18 mouse cellular contexts compared by ENCODE assay signal in genomic region chr11:115448998-115449397, GRCm38 (mm10). TPM values are rescaled to one million over a fixed set of nuclear protein-coding genes. Genes with fewer than 3 reads are reported as not detected.
DNase-seq lines count a peak whose midpoint lies in the region; ATAC-seq and TF ChIP-seq lines count a peak whose summit lies in the region.
"Had no signal": no experiment of that assay in that cellular context is flagged by ENCODE, and none has a peak within 500 bp of the region (broad histone marks: within the 10 kb centered on the region; RNA-seq: fewer than 3 reads in every experiment).

No protein-coding gene starts in this region.

- H3K27ac ChIP-seq in liver, embryonic 15.5 days (replicated peaks) = peak overlapping the region; percentile 69
- no peak overlapping the region for H3K27ac ChIP-seq in forebrain, postnatal 0 days (ENCODE audit: low read depth, low read length)
- H3K27ac ChIP-seq: embryonic facial prominence, embryonic 12.5 days; limb, embryonic 13.5 days had no signal

- peaks cover 18% of the 10 kb centered on the region for H3K4me1 ChIP-seq in liver, embryonic 15.5 days (replicated peaks)
- H3K4me1 ChIP-seq in forebrain, postnatal 0 days (ENCODE audit: insufficient read depth) = no peaks in the 10 kb centered on the region

- no peak overlapping the region for H3K9ac ChIP-seq in liver, embryonic 15.5 days
- no peak overlapping the region for H3K9ac ChIP-seq in forebrain, postnatal 0 days
- H3K9ac ChIP-seq: embryonic facial prominence, embryonic 12.5 days; limb, embryonic 13.5 days had no signal

- no peaks in the 10 kb centered on the region for H3K9me3 ChIP-seq in liver, embryonic 15.5 days (replicated peaks)
- no peaks in the 10 kb centered on the region for H3K9me3 ChIP-seq in forebrain, postnatal 0 days (ENCODE audit: low read length)
- H3K9me3 ChIP-seq: embryonic facial prominence, embryonic 12.5 days; limb, embryonic 13.5 days had no signal

- H3K27me3 ChIP-seq in Patski = no peaks in the 10 kb centered on the region
- no peaks in the 10 kb centered on the region; the same call in 1 of the 2 replicates for H3K27me3 ChIP-seq in liver, embryonic 15.5 days
- no peaks in the 10 kb centered on the region for H3K27me3 ChIP-seq in forebrain, postnatal 0 days (ENCODE audit: insufficient read depth, low read length)
- H3K27me3 ChIP-seq: limb, embryonic 13.5 days had no signal

- in situ Hi-C loops in Patski (cut with MboI; ENCODE audit: low pct_unique_long_range_greater_than_20kb) = no loop called here

- CTCF ChIA-PET in Patski (lab: Charles Lee) = interaction anchor here (0.7 to 1.9 kb wide), 2 partner anchors 9 to 22 kb away, joined by 3 to 9 read pairs; partner anchors contain the start of gene Trim80

- H3K4me2 ChIP-seq in liver, embryonic 15.5 days = 0 out of 2 replicates have a peak overlapping the region, but pooled peaks have one; percentile 5
- no peak overlapping the region for H3K4me2 ChIP-seq in forebrain, postnatal 0 days (ENCODE audit: low read depth)
- H3K4me2 ChIP-seq: embryonic facial prominence, embryonic 12.5 days; limb, embryonic 13.5 days had no signal

- no peak for ATAC-seq in Patski
- no peak; the same call in 1 of the 2 replicates for ATAC-seq in liver, embryonic 15.5 days (ENCODE audit: insufficient read depth)
- no peak for ATAC-seq in forebrain, postnatal 0 days

- TF ChIP-seq CTCF in Patski (IDR thresholded peaks at IDR 0.05) = no peak
- TF ChIP-seq CTCF in forebrain, postnatal 0 days (IDR thresholded peaks at IDR 0.05; ENCODE audit: low read depth) = no peak

- 53% methylated on average over 7 of the region's 7 CpGs for WGBS in liver, embryonic 15.5 days (ENCODE audit: insufficient replicate concordance)
- 66% methylated on average over 7 of the region's 7 CpGs for WGBS in forebrain, postnatal 0 days

- DNase-seq in Patski (ENCODE audit: low read depth, low spot score) = peak; percentile 50
- peak; percentile 93 for DNase-seq in kidney, adult 11 months
- peak; percentile 90 for DNase-seq in kidney, postnatal 14 days
- no peak for DNase-seq in thymus, postnatal 4 days
- DNase-seq in urinary bladder, adult 2 months (ENCODE audit: low spot score) = no peak
- no peak for DNase-seq in forebrain, postnatal 0 days
- DNase-seq: adrenal gland, postnatal 36 days; B cell, adult 2 months; cerebellum, postnatal 10 days; lung, postnatal 10 days; right cerebral cortex, postnatal 14 days; thymus, postnatal 14 days had no signal

- no peaks in the 10 kb centered on the region for H3K36me3 ChIP-seq in liver, embryonic 15.5 days (replicated peaks)
- H3K36me3 ChIP-seq in forebrain, postnatal 0 days (ENCODE audit: insufficient read depth) = no peaks in the 10 kb centered on the region
- H3K36me3 ChIP-seq: embryonic facial prominence, embryonic 12.5 days; limb, embryonic 13.5 days had no signal

- no peak overlapping the region for H3K4me3 ChIP-seq in liver, embryonic 15.5 days (replicated peaks)
- H3K4me3 ChIP-seq in forebrain, postnatal 0 days (ENCODE audit: low read depth, low read length) = no peak overlapping the region
- H3K4me3 ChIP-seq: embryonic facial prominence, embryonic 12.5 days; limb, embryonic 13.5 days had no signal

- POLR2A ChIA-PET in Patski (lab: Charles Lee) = interaction anchor here (0.8 to 1.1 kb wide), 2 partner anchors 29 to 36 kb away, joined by 3 read pairs; partner anchors contain the start of genes Atp5h and Kctd2

RNA-seq across cellular contexts. Expression of gene Trim80, which starts 8.7 kb away (rescaled TPM):
- not detected for polyA plus RNA-seq in Patski (2021)
- polyA plus RNA-seq in liver, embryonic 15.5 days (2015; fragmentation: Nextera tagmentation; extraction: Ambion mirVana) = 0.55 and 0.71 TPM in 2 replicates
- polyA plus RNA-seq in urinary bladder, adult 2 months (2012; rRNA removed) = 0.04 and 0.09 TPM in 2 replicates
- not detected in 2 replicates for total RNA-seq in forebrain, postnatal 0 days (2014; rRNA removed)
- not detected in 2 replicates for polyA plus RNA-seq in forebrain, postnatal 0 days (2015; fragmentation: Nextera tagmentation; extraction: Ambion mirVana)
- total RNA-seq: gastrocnemius, adult 18-20 months; heart, postnatal 25 days; left cerebral cortex, adult 18-20 months had no signal
- polyA plus RNA-seq: embryonic facial prominence, embryonic 12.5 days had no signal

RNA-seq across cellular contexts. Expression of gene Slc16a5, which starts 13.3 kb away (rescaled TPM):
- 0.15 TPM for polyA plus RNA-seq in Patski (2021)
- polyA plus RNA-seq in liver, embryonic 15.5 days (2015; fragmentation: Nextera tagmentation; extraction: Ambion mirVana) = 0.08 and 0.15 TPM in 2 replicates
- polyA plus RNA-seq in urinary bladder, adult 2 months (2012; rRNA removed) = 0.83 and 1.1 TPM in 2 replicates
- not detected in 2 replicates for total RNA-seq in forebrain, postnatal 0 days (2014; rRNA removed)
- 0.06 and 0.07 TPM in 2 replicates for polyA plus RNA-seq in forebrain, postnatal 0 days (2015; fragmentation: Nextera tagmentation; extraction: Ambion mirVana)
- total RNA-seq: gastrocnemius, adult 18-20 months; heart, postnatal 25 days; left cerebral cortex, adult 18-20 months had no signal

RNA-seq across cellular contexts. Expression of gene Armc7, which starts 26.5 kb away (rescaled TPM):
- 13.3 TPM for polyA plus RNA-seq in Patski (2021)
- 3.3 and 3.5 TPM in 2 replicates for polyA plus RNA-seq in liver, embryonic 15.5 days (2015; fragmentation: Nextera tagmentation; extraction: Ambion mirVana)
- polyA plus RNA-seq in urinary bladder, adult 2 months (2012; rRNA removed) = 6.9 and 7.0 TPM in 2 replicates
- 11.2 and 14.2 TPM in 2 replicates for total RNA-seq in forebrain, postnatal 0 days (2014; rRNA removed)
- polyA plus RNA-seq in forebrain, postnatal 0 days (2015; fragmentation: Nextera tagmentation; extraction: Ambion mirVana) = 8.5 and 11.2 TPM in 2 replicates

RNA-seq across cellular contexts. Expression of gene Kctd2, which starts 29.1 kb away (rescaled TPM):
- polyA plus RNA-seq in Patski (2021) = 46.0 TPM
- polyA plus RNA-seq in liver, embryonic 15.5 days (2015; fragmentation: Nextera tagmentation; extraction: Ambion mirVana) = 4.4 and 5.6 TPM in 2 replicates
- 35.6 TPM in 2 replicates for polyA plus RNA-seq in urinary bladder, adult 2 months (2012; rRNA removed)
- 31.7 TPM in 2 replicates for total RNA-seq in forebrain, postnatal 0 days (2014; rRNA removed)
- polyA plus RNA-seq in forebrain, postnatal 0 days (2015; fragmentation: Nextera tagmentation; extraction: Ambion mirVana) = 27.1 and 29.3 TPM in 2 replicates

RNA-seq across cellular contexts. Expression of gene Atp5h, which starts 29.2 kb away (rescaled TPM):
- 727 TPM for polyA plus RNA-seq in Patski (2021)
- 453 and 509 TPM in 2 replicates for polyA plus RNA-seq in liver, embryonic 15.5 days (2015; fragmentation: Nextera tagmentation; extraction: Ambion mirVana)
- 561 and 600 TPM in 2 replicates for polyA plus RNA-seq in urinary bladder, adult 2 months (2012; rRNA removed)
- 339 and 418 TPM in 2 replicates for total RNA-seq in forebrain, postnatal 0 days (2014; rRNA removed)
- 808 and 932 TPM in 2 replicates for polyA plus RNA-seq in forebrain, postnatal 0 days (2015; fragmentation: Nextera tagmentation; extraction: Ambion mirVana)

Comparison
In these comparisons a context has a peak if more than half of its experiments do, and no peak if none do; other contexts are left out.
1. DNase-seq: peak in Patski (single experiment), kidney, adult 11 months (single experiment) and kidney, postnatal 14 days (single experiment); none in thymus, postnatal 4 days (single experiment), urinary bladder, adult 2 months (single experiment) and forebrain, postnatal 0 days (single experiment).